Mouse (Mus musculus) adrenal gland, postnatal 10 days (tissue): ENCODE measurements at regions not wholly inside any gene's neighbourhood (a gene's known extent, or its start where the extent isn't known, plus 50 kb on each side); places are given as distances from the start of the nearest gene placed in this dataset.
A peak's percentile ranks its signal among the peaks of the same experiment; 100 is the strongest.

ENCODE experiments used
- DNase-seq: peaks from one replicate; pipeline ENCODE4 v3.0.0; 2021; ENCODE audit warnings: mixed read lengths

- DNase-seq = no peak
Measured at GRCm38 (mm10) chr13:60237091-60237490, 59.9 kb upstream of the Gas1 start.

- peak; percentile 44 for DNase-seq
Measured at GRCm38 (mm10) chr13:60242447-60243109, 65.4 kb upstream of the Gas1 start.

- DNase-seq = no peak
Measured at GRCm38 (mm10) chr13:60243110-60243481, 65.9 kb upstream of the Gas1 start.

- DNase-seq = no peak
Measured at GRCm38 (mm10) chr13:60255162-60255561, 78.0 kb upstream of the Gas1 start.

- DNase-seq = no peak
Measured at GRCm38 (mm10) chr13:60255715-60256114, 78.5 kb upstream of the Gas1 start.

- no peak for DNase-seq
Measured at GRCm38 (mm10) chr13:60256997-60257396, 79.8 kb upstream of the Gas1 start.

- no peak for DNase-seq
Measured at GRCm38 (mm10) chr13:60257878-60258277, 80.7 kb upstream of the Gas1 start.

- no peak for DNase-seq
Measured at GRCm38 (mm10) chr13:60262449-60263028, 85.4 kb upstream of the Gas1 start.

- DNase-seq = no peak
Measured at GRCm38 (mm10) chr13:60264504-60264903, 87.3 kb upstream of the Gas1 start.

- DNase-seq = peak; percentile 43
Measured at GRCm38 (mm10) chr13:60267557-60267956, 90.4 kb upstream of the Gas1 start.

- no peak for DNase-seq
Measured at GRCm38 (mm10) chr13:60268256-60268655, 91.1 kb upstream of the Gas1 start.

GRCm38 (mm10) chr13:60269406-60269841 is 92.3 kb upstream of the Gas1 start:
- no peak for DNase-seq

GRCm38 (mm10) chr13:60270526-60270925 is 93.4 kb upstream of the Gas1 start:
- no peak for DNase-seq

- DNase-seq = no peak
Measured at GRCm38 (mm10) chr13:60273331-60273730, 96.2 kb upstream of the Gas1 start.

GRCm38 (mm10) chr13:60282543-60283251 is 105.5 kb upstream of the Gas1 start:
- DNase-seq = no peak

GRCm38 (mm10) chr13:60286525-60287224 is 109.5 kb upstream of the Gas1 start:
- no peak for DNase-seq

GRCm38 (mm10) chr13:60289650-60290049 is 112.5 kb upstream of the Gas1 start:
- DNase-seq = no peak

GRCm38 (mm10) chr13:60290820-60291219 is 113.7 kb upstream of the Gas1 start:
- DNase-seq = no peak

- DNase-seq = no peak
Measured at GRCm38 (mm10) chr13:60291344-60291743, 114.2 kb upstream of the Gas1 start.

- no peak for DNase-seq
Measured at GRCm38 (mm10) chr13:60296201-60296895, 119.2 kb upstream of the Gas1 start.

GRCm38 (mm10) chr13:60296896-60297275 is 119.7 kb upstream of the Gas1 start:
- no peak for DNase-seq

GRCm38 (mm10) chr13:60298575-60298974 is 121.4 kb upstream of the Gas1 start:
- peak; percentile 69 for DNase-seq
